Mouse (Mus musculus): Measurements from ENCODE around the gene Gmppb. TPM values are rescaled to one million over a fixed set of nuclear protein-coding genes. Genes with fewer than 3 reads are reported as not detected.

Gmppb gene
- polyA plus RNA-seq, 1 experiment from 2014 or later = 146 TPM

DNA sequence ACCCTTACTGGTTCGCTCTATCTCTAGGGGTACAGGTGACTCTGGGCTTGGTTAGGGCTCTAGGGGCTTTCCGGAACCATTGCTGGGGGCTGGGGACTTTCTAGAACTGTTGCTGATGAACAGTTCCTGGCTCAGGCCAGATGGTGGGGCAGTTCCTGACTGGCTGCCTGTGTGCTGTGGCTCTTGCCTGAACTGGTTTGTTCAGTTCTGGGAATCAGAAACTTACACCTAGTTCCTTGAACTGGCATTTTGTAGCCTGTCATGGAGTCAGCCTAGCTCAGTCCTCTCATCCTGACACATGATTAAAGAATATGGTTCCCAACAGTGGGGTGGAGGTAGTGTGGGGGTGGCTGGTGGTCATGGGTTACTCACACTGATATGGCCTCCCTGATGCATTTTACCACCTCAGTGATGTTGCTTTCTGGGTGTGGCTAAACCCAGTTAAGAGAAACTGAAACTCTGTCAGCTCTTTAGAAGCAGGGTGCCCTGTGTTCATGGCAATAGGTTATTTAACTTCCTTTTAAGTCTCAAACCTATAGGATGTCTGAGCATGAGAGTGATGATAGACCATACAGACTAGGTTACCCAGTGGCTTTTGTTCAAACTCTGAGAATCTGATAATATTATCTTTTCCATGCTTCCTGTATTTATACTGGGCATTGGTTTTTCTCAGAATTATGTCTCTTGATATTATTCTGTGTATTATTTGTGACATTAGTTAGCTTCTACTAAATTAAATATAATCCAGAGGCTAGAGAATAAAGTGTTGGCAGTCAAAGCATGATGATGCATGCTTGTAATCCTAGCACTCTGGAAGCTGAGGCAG lies 13.5 kb upstream of the Gmppb start:
- Histone ChIP-seq H3K9me3 (ENCODE audit: control insufficient read depth) (no peaks in the 10 kb centered on the region), H3K4me2 (replicated peaks; ENCODE audit: low read depth) (no peak overlapping the region), H3K9ac (ENCODE audit: low read depth, low read length) (no peak overlapping the region), H3K36me3 (ENCODE audit: control insufficient read depth, insufficient read depth) (peaks cover 52% of the 10 kb centered on the region), H3K27me3 (replicated peaks; ENCODE audit: control insufficient read depth, insufficient read depth, low read length) (no peaks in the 10 kb centered on the region), H3K4me3 (ENCODE audit: low read depth, low read length) (no peak overlapping the region), H3K27ac (ENCODE audit: low read depth, low read length) (peak overlapping the region; percentile 73), H3K4me1 (replicated peaks; ENCODE audit: control insufficient read depth, insufficient read depth, low read length) (no peaks in the 10 kb centered on the region)
- WGBS = 83% methylated on average over 2 of the region's 2 CpGs
- TF ChIP-seq CTCF (IDR thresholded peaks at IDR 0.05; ENCODE audit: low read depth) = peak; percentile 61
- ATAC-seq = peak; percentile 88

DNA sequence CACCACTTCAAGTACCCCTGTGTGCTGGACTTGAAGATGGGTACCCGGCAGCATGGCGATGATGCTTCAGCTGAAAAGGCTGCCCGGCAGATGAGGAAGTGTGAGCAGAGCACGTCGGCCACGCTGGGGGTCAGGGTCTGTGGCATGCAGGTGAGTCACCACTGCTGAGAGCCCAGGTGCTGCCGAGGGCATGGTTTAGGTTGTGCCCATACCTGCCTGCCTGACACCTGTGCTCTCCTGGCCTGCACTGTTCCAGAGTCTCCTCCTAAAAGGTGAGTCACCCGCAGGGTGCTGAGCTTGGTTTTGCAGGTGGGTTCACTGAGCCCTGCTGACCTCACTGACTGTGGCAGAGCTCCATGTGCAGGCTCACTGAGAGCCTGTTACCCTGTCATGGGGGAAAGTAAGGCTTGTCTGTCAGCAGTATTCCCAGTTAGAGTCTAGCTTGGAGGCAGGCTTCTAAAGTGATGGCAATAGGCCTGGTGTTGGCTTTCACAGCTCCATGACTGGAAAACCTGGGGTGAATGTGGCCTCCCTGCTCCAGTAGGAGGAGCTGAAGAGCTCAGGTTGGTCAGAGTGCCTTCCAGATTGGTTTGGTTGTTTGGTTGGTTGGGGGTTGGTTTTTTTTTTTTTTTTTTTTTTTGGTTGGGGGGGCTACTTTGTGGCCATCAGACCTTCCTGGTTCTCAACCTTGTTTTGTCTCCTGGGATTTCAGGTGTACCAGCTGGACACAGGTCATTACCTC lies 4.1 kb upstream of the Gmppb start:
- no peak for ATAC-seq
- Histone ChIP-seq H3K9me3 (ENCODE audit: control insufficient read depth) (no peaks in the 10 kb centered on the region), H3K9ac (ENCODE audit: low read depth, low read length) (no peak overlapping the region), H3K27ac (ENCODE audit: low read depth, low read length) (no peak overlapping the region), H3K4me2 (replicated peaks; ENCODE audit: low read depth) (no peak overlapping the region), H3K36me3 (ENCODE audit: control insufficient read depth, insufficient read depth) (peaks cover 54% of the 10 kb centered on the region), H3K4me3 (ENCODE audit: low read depth, low read length) (no peak overlapping the region), H3K4me1 (replicated peaks; ENCODE audit: control insufficient read depth, insufficient read depth, low read length) (peaks cover 10% of the 10 kb centered on the region; the same call in 1 of the 2 replicates), H3K27me3 (replicated peaks; ENCODE audit: control insufficient read depth, insufficient read depth, low read length) (no peaks in the 10 kb centered on the region)
- TF ChIP-seq CTCF (IDR thresholded peaks at IDR 0.05; ENCODE audit: low read depth) = peak; percentile 48
- 93% methylated on average over 8 of the region's 8 CpGs for WGBS

DNA sequence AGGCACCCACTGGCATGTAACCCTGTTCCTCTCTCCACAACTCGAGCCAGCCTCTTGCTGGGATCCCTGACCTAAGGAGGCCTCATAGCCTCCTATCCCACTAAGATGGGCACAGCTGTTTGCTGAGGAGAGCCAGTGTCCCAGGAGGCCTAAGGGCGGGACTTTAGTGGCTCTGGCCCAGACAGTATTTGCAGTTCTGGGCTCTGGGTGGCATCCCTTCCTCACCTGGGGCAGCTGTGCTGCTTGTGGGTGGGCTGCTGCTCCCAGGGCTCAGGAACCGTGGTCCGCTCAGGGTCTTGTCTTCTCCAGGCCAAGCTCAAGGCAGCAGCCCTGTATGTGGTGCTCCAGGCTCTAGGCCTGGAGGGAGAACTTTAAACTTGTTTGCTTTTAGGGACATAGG lies 2.5 kb upstream of the Gmppb start:
- no peak for TF ChIP-seq CTCF (IDR thresholded peaks at IDR 0.05; ENCODE audit: low read depth)
- H3K4me3 ChIP-seq (ENCODE audit: low read depth, low read length) = no peak overlapping the region
- 85% methylated on average over 4 of the region's 4 CpGs for WGBS
- H3K9me3 ChIP-seq (ENCODE audit: control insufficient read depth) = no peaks in the 10 kb centered on the region
- peaks cover 52% of the 10 kb centered on the region for H3K36me3 ChIP-seq (ENCODE audit: control insufficient read depth, insufficient read depth)
- 0 out of 2 replicates have a peak overlapping the region, but pooled peaks have one; percentile 3 for H3K9ac ChIP-seq (ENCODE audit: low read depth, low read length)
- H3K4me2 ChIP-seq (replicated peaks; ENCODE audit: low read depth) = no peak overlapping the region
- no peak overlapping the region for H3K27ac ChIP-seq (ENCODE audit: low read depth, low read length)
- H3K27me3 ChIP-seq (replicated peaks; ENCODE audit: control insufficient read depth, insufficient read depth, low read length) = no peaks in the 10 kb centered on the region
- H3K4me1 ChIP-seq (replicated peaks; ENCODE audit: control insufficient read depth, insufficient read depth, low read length) = peaks cover 15% of the 10 kb centered on the region; the same call in 1 of the 2 replicates
- no peak for ATAC-seq

DNA sequence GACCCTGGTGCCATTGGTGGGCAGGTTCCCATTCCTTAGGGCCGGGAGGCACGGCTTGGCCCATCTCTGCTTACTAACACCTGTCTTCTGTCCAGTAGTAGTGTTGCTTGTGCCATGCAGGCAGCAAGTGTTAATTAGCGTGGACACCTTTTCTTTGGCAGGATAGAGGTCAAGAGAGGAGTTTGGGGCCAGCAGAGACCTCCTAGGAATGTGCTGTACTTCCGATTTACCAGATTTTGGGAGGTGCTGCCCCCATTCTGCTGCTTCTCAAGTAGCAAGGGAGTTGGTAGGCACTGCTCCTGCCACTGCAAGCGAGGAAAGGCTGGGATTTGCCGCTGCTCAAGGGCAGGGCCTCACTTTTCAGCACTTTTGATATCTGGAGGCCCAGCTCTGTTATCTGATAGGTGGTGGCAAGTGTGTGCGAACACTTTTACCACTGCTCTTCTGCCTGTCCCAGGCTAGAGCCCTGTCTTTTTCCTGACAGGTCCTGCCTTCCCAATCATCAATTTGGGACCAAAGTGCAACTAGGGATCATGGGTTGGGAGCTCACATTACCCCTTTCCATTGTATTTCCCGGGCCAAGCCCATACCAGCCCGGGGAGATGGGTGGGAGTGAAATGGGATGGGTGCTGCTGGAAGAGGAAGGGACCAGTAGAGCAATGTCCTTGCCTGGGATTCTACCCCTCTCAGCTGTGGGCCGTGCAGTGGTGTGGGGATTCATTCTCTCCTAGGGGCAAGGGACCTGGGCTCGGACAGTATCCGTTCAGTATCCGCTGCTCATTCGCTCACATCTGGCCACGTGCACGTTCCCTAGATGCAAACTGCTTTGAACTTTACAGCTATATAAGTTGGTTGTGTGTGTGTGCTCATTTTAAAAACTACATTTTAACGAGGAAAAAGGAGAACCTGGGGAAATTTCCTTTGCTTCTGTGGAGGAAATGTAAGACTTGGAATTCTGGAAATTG lies 1.2 kb upstream of the Gmppb start:
- TF ChIP-seq CTCF (IDR thresholded peaks at IDR 0.05; ENCODE audit: low read depth) = peak; percentile 16; the same call in 1 of the 2 replicates
- H3K27me3 ChIP-seq (replicated peaks; ENCODE audit: control insufficient read depth, insufficient read depth, low read length) = no peaks in the 10 kb centered on the region
- peak overlapping the region; percentile 88 for H3K27ac ChIP-seq (ENCODE audit: low read depth, low read length)
- peaks cover 47% of the 10 kb centered on the region for H3K36me3 ChIP-seq (ENCODE audit: control insufficient read depth, insufficient read depth)
- H3K9me3 ChIP-seq (ENCODE audit: control insufficient read depth) = no peaks in the 10 kb centered on the region
- H3K4me2 ChIP-seq (replicated peaks; ENCODE audit: low read depth) = peak overlapping the region; percentile 71
- no peak for ATAC-seq
- peak overlapping the region; percentile 50 for H3K9ac ChIP-seq (ENCODE audit: low read depth, low read length)
- WGBS = 40% methylated on average over 17 of the region's 17 CpGs
- H3K4me1 ChIP-seq (replicated peaks; ENCODE audit: control insufficient read depth, insufficient read depth, low read length) = peaks cover 15% of the 10 kb centered on the region; the same call in 1 of the 2 replicates
- peak overlapping the region; percentile 56 for H3K4me3 ChIP-seq (ENCODE audit: low read depth, low read length)

DNA sequence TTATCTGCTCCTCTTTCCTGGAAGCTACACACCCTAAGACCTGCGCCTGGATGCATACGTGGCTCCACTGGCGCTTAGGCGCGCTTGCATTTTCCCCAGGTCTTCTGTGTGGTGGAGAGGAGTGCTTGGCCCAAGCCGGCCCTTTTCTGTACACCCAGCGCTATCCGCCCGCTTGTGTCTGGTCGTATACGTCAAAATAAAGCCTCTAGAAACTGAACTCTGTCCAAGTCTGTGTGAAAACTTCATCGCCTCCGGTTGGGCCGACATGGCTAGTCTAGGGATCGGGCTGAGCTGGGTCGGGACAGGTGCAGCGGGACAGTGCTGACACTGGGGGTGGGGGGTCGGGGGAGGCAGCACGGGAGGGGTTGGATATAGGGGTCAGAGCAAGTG lies 481 bp upstream of the Gmppb start:
- Histone ChIP-seq H3K4me2 (replicated peaks; ENCODE audit: low read depth) (peak overlapping the region; percentile 71), H3K4me1 (replicated peaks; ENCODE audit: control insufficient read depth, insufficient read depth, low read length) (peaks cover 15% of the 10 kb centered on the region; the same call in 1 of the 2 replicates), H3K9ac (ENCODE audit: low read depth, low read length) (peak overlapping the region; percentile 50), H3K9me3 (ENCODE audit: control insufficient read depth) (no peaks in the 10 kb centered on the region), H3K4me3 (ENCODE audit: low read depth, low read length) (peak overlapping the region; percentile 56), H3K36me3 (ENCODE audit: control insufficient read depth, insufficient read depth) (peaks cover 45% of the 10 kb centered on the region), H3K27me3 (replicated peaks; ENCODE audit: control insufficient read depth, insufficient read depth, low read length) (no peaks in the 10 kb centered on the region), H3K27ac (ENCODE audit: low read depth, low read length) (peak overlapping the region; percentile 88)
- whole genome bisulfite sequencing = under 1% methylated on average over 19 of the region's 19 CpGs
- peak; percentile 5; the same call in 1 of the 2 replicates for ATAC-seq
- no peak for TF ChIP-seq CTCF (IDR thresholded peaks at IDR 0.05; ENCODE audit: low read depth)

All from intestine, postnatal 0 days (tissue).